Mouse (Mus musculus): ENCODE measurements around the gene Orc5.
"Not testable (repeated sequence)": the region's sequence is repeated elsewhere in the genome, so short reads cannot be mapped to it uniquely, and the experiment has no call there.

Gene Orc5

DNA sequence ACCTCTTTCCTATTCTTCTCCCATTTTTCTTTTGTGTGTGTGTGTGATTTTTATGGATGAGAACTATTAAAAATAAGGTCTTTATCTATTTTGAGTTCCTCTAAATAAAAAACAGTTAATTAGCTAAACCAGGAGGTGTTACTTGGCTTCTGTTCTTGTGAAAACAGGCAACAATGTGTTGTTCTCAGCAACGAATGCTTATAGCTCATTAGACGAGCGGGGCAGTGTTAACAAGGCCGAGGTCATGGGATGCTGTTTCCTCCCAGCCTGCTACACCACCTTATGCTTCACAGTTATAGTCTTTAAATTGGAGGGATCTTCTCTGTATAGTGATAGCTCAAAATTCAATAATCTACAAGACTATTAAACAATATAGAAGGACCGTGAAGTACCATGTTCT is 17.7 kb downstream of the Orc5 start:
- DNase-seq: no peak

DNA sequence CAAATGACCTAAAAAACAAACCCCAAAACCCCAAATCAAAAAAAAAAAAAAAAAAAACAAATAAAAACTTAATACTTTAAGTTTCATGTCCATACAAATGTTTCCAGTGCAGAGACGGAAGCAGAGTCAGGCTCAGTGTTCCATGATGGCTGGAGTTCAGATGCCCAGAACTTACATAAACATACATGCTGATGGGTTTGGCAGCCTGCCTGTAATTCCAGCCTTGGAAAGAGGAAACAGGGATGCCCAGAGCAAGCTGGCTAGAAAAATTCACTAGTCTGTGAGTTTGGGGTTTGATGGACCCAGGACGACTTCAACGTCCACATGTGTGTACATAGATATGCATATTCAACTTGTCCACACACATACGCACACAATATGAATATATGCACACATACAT is 27.6 kb downstream of the Orc5 start:
- peak; percentile 61 for DNase-seq

DNA sequence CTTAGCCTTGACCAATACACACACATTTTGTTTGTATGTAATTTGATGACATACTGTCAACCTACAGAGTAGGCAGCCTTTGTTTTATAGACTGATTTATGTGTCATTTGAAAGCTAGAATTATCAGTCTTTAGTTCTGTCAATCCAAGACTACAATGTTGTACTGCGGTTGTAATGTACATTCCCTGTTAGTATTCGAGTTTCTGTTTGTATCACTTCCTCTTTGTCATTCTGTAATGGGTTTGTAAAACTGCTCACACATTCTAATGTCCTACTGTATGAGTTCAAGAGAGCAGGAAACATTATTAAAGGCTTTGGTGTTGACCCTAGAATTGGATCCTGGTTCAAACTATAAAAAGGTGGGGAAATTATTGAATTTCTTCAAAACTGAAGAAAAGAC is 30.5 kb downstream of the Orc5 start:
- no peak for DNase-seq

DNA sequence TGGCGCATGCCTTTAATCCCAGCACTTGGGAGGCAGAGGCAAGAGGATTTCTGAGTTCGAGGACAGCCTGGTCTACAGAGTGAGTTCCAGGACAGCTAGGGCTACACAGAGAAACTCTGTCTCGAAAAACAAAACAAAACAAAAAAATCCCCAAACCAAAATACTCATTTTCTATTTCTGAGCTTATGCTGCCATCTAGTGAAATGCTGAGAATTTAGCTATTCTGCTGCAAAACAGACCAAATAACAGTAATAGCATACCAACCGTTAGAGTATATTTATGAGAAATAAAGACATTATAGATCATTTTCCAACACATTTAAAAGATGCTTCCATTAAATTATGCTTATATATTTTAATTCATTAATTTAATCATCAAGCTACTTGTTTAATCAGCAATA is 34.5 kb downstream of the Orc5 start:
- not testable (repeated sequence) for DNase-seq

DNA sequence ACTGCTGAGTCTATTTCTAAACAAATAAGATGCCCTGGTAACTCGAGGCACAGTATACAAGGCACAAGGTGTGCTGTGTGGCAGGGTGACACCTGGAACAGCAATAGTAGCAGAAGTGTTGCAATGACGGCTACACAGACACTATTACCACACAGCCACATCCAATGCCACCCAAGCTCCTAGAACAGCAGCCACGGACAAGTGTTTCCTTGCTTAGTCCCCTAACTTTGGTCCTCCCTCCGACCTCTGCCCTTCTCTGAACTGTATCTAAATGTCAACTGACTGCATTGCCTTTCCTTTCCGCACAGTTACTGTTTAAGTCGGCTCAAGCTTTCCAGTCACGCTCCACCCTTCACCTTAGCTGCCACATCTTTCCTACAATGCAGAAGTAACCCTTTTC is 36.0 kb downstream of the Orc5 start:
- not testable (repeated sequence) for DNase-seq

DNA sequence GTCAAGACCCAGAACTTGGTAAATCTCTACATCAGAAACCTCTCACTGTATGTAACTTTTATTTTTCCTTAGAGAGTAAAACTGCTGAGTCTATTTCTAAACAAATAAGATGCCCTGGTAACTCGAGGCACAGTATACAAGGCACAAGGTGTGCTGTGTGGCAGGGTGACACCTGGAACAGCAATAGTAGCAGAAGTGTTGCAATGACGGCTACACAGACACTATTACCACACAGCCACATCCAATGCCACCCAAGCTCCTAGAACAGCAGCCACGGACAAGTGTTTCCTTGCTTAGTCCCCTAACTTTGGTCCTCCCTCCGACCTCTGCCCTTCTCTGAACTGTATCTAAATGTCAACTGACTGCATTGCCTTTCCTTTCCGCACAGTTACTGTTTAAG is 37.6 kb downstream of the Orc5 start:
- not testable (repeated sequence) for DNase-seq

DNA sequence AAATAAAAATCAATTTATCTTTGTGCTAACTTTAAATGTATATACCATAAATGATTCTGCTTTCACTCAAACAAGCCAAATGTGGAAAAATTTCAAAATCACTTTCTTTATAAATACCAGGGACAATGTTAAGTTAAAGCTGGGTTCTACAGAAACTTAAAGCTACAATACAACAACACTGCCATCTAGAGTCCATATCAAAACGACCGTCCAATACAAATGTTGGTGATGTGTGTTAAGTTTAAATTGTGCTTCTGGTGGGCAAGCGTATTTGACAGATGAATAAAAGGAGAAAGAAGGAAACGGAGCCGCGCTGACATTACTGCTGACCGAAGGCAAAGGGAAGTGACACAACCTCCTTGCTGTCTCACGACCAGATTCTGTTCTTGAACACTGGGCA is 38.4 kb downstream of the Orc5 start:
- no peak for DNase-seq

DNA sequence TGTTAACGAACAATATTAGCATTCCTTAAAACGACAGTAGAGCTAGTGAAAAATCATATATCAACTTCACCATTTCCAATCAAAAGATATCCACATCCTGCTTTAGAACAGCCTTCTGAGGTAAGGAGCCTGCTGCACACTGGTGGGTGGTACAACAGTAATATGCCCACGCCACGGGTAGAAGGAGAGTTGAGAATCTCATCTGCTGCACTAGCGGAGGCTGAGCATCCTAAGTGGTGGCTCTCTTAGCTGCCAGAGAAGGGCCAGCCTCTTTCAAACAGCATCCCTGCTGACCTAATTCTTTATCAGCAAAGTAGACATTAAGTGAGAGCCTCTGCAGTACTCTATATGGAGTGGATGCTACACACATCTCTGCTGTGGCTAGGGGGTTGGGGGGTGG is 41.7 kb downstream of the Orc5 start:
- DNase-seq: no peak

DNA sequence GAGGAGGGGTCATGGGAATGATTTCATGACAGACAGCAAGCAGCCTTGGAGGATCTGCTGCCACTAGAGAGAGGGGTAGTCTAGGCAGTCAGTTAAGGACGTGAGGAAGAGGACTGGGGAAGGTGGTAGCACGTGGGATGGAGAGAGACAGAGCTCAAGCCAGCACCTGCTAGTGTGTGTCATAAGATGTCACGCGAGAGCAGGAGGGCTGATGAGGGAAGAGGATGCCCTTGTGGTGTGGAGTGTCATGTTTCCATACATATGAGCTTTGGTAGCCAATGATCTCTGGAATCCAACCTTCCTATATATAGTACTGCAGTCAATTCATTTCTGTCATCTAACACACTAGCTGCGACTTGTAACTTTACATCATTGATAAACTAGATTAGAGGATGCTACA is 50.8 kb downstream of the Orc5 start:
- DNase-seq: no peak

DNA sequence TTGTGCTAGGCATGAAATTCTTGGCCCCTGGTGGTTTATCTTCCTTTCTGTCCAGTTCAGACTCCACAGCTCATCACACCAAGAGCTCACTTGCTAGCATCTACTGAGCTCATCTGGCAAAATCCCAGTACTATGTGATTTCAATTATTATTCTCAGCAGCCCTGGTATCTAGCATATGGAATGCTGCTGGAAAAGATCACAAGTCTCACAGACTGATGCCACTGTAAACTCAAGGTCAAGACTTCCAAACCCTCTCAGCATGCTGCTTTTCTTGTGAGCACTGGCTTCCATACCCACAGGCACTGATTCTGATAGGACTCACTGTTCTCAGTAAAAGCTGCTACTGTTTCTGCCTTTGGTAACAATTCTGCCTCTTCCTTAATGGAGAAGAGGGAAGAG is 59.1 kb downstream of the Orc5 start:
- peak; percentile 30 for DNase-seq

DNA sequence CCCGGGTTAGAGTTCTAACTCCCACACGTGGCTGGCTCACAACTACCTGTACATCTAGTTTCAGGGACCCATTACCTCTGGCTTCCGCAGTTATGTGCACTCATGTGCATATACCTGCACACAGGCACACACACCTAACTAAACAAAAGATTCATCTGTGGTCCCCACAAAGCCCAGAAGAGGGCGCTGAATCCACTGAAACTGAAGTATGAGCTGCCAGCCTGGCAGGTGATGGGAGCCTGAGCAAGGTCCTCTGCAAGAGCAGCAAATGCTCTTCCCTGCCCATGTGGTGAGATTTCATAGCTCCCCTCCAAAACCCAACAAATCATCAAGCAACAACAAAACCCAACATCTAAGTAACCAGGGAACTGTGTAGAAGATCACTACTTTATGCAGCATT is 61.1 kb downstream of the Orc5 start:
- no peak for DNase-seq

DNA sequence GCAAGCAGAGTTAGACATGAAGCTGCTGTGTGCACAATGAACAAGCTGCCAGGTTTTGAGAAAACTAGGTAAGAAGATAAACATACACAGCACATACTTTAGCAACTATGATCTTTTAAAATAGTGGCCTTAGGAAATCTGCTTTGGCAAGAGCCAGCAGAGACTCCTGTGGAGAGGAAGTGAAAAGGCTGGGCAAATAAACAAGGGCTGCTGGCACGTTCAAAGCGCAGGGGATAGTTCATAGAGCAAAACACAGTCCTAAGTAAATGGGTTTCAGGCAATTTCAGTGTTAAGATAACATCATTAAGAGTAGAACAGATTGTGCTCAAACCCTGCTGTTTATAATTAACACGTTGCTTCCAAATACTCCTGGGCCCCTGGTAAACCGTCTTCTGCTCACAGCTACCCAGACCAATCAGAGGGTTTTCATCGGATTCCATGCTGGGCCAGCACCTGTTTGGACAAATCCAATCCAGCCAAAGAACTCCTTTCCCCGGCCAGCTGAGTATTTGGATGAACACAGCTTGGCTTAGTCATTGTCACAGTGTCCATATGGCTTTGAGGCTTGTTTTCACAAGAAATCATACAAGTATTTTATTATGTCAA is 63.5 kb downstream of the Orc5 start:
- peak; percentile 94 for DNase-seq

DNA sequence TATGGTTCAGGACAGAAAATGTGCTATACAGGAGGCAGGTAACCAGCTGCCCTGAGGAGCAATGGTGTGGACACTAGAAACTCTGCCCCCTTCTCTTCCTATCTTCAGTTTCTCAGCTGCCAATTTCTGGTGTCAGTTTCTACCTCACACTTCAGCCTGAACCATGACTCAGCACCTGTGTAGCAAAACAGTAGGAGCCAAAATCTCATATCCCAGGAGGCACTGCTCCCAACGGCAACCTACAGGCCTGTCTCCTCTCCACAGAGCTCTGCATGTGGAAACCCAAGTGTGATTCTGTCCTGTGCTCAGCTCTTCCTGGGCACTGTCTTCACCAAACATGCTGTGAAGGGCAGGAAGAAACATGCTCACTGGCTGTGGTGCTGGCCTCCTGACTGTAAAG is 64.5 kb downstream of the Orc5 start:
- DNase-seq: peak; percentile 32

DNA sequence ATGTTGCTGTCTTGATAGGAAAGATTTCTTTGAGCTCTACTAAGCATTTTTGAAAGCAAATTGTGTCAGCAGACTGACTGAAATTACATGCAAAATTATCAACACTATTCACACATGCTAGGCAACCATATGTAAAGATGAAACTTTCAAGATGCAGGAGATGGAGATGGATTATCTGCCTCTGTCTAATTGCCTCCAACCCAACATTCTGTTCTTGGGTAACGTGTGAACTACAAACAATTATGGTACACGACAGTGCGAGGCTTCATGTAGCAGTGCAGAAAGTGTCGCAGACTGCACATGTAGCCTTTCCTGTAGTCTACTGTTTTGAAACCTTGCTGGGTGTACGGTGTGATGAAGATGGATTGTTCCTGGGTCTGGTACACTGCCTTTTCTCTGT is 67.7 kb downstream of the Orc5 start:
- DNase-seq: no peak

DNA sequence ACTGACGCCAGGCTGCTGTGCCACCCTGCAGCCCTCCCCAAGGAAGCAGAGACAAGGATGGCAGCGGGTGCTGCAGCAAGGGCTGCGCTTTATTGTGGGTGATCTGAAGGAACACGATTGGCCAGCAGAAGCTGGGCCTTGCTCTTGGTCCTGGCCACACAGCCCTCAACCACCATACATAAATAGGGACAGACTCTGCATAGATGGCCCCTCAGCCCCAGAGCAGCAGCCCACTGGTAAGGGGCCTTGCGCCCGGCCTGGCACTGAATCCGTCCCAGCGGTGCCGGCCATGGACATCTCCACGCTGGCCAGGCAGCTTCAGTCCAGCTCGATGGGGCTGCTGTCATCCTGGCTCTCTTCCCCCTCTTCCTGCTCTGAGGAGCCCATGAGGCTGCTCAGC is 77.8 kb downstream of the Orc5 start:
- not testable (repeated sequence) for DNase-seq

DNA sequence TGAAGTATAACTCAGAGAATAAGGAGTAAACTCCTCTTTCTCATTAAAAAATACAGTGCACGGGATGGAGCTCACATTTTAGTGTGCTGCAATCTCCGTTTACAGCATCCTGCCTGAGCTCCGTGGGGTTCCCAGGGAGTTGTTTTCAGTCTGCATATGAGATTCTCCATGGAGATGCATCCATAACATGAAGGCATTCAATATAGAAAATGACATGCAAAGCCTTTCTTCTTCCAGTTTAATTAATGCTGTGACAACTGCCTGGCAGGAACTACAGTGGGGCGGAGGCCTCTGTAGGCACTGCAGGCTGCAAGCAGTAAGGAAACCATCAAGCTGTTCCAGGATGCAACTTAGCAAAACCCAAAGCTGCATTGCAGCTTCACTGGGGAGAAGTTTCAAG is 79.0 kb downstream of the Orc5 start:
- DNase-seq: no peak

DNA sequence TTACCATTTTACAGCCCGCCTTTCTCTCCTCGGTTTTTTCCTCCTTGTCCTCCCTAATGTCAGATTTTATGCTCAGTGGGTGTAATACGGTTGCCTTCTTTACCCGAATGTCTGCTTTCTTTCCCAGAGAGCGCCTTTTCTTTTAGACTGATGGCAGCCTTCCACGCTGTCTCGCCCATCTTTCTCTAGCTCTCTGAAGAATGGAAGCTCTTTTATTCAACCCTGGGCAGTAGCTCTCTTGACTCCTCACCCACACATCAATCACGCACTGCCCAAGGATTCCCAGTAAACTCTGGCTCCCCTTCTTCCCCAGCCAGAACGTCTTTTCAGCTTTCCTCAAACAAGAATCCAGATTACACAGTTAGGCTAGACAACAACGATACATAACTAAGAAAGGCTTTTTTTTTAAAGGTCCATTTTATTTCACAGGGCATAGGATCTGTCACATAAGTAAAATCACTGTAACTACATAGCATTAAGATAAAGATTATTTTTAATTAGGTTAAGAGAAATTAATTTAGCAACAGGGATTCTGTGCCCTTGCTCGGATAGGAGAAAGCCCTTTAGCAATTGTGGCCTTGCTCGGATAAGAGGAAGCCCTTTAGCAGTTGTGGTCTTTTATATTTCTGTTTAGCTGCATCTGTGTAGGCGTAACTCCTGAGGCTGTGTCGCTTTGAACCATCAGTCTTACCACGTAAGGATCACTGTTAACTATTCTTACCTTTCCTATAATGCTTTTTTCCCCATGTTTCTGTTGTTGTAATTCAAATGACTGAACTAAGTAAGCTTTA is 97.2 kb downstream of the Orc5 start:
- DNase-seq: no peak

DNA sequence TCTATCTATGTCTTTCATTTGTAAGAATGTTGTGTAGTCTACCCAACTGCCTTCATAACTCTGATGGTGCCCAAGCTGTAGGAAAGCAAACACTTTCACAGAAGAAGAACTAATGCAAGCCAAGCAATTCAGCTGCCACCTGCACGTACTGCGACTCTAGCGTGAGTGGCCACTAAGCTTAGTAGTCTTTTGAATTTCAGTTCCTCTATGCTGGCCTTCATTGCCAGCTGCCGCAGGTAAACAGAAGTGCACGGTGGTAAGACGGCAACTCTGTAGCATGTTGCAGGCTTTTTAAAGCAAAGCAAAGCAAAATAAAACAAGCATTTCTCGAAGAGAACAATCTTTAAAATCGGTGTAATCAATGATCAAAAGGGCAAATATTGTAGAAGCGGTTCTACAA is 97.8 kb downstream of the Orc5 start:
- no peak for DNase-seq

DNA sequence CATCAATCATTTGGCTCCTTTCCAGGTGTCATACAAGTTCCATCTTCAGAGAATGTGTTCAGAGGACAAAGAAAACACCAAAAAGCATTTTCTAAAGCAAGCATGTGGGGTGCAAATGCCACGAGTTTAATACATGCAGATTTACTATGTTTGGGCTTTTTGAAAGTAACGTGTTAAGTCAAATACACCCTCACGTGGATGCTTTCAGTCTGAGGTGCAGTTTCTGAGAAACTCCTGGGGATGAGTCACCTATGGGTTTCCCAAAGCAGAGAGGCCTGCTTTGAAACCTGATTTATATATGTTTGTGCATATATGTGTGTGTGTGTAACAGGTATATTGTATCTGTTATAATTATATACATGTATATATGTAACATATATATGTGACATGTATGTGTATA is 98.5 kb downstream of the Orc5 start:
- DNase-seq: no peak

DNA sequence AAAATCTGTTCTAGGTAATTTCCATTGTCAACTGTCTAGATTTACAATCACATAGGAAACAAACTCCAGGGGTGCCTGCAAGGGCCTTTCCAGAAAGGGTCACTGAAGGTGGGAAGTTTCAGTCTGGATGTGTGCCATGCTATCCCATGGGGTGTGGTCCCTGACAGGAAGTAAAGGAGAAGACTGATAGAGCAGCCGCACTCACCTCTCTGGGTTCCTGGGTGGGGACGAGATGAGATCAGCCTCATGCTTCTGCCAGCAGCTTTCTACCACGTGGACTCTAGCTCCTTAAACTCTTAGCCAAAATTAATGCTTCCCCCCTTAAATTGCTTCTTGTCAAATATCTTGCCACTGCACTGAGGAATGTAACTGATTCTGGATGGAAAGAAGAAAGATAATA is 100.7 kb downstream of the Orc5 start:
- no peak for DNase-seq

Data from cerebellum, adult 11 months (tissue).